Mouse (Mus musculus): ENCODE data around the gene Gm10563. TPM values are rescaled to one million over a fixed set of nuclear protein-coding genes. Genes with fewer than 3 reads are reported as not detected.

The Gm10563 gene
- polyA plus RNA-seq, 1 experiment from 2014 or later = not detected

DNA sequence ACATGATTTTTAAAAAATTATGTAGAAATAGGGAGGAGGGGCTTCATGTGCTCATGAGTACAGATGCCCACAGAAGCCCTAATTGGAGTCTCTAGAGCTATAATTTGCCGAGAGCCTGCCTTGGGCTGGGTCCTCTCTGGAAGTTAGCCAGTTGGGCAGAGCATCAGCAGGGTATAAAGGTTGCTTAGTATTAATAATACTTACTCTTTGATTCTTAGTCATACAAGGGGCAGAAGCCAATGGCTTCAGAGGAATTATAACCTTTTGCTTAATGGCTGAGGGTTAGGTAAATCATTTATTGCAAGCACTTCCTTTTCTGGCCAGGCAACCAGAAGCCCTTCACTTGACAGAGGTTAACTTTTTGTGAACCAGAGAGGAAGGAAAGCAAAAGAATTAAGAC, 1.7 kb downstream of the Gm10563 start:
- no peak for ATAC-seq
- no peak overlapping the region for H3K4me2 ChIP-seq (ENCODE audit: low read length)

GRCm38 (mm10) chr4:155635766-155636499, 9.3 kb downstream of the Gm10563 start:
- Histone ChIP-seq H3K9ac (ENCODE audit: low read length) (no peak overlapping the region), H3K27ac (ENCODE audit: low read depth, low read length) (no peak overlapping the region), H3K4me1 (ENCODE audit: control insufficient read depth, insufficient read depth, low read length) (no peaks in the 10 kb centered on the region), H3K4me2 (ENCODE audit: low read length) (no peak overlapping the region), H3K36me3 (ENCODE audit: control insufficient read depth, insufficient read depth, low read length) (peaks cover 88% of the 10 kb centered on the region), H3K27me3 (replicated peaks; ENCODE audit: control insufficient read depth, insufficient read depth, low read length) (no peaks in the 10 kb centered on the region), H3K9me3 (replicated peaks; ENCODE audit: control insufficient read depth, low read length) (no peaks in the 10 kb centered on the region), H3K4me3 (ENCODE audit: low read depth, low read length) (no peak overlapping the region)
- no peak for DNase-seq (ENCODE audit: low spot score)
- ATAC-seq = no peak

More for the DNA sequence above, 1.7 kb downstream of the Gm10563 start:
- no peak overlapping the region for H3K4me3 ChIP-seq (ENCODE audit: low read depth, low read length)
- H3K9me3 ChIP-seq (replicated peaks; ENCODE audit: control insufficient read depth, low read length) = no peaks in the 10 kb centered on the region
- DNase-seq (ENCODE audit: low spot score) = no peak
- no peak overlapping the region for H3K27ac ChIP-seq (ENCODE audit: low read depth, low read length)
- WGBS = 92% methylated on average over 1 of the region's 1 CpGs
- H3K9ac ChIP-seq (ENCODE audit: low read length) = no peak overlapping the region
- H3K27me3 ChIP-seq (replicated peaks; ENCODE audit: control insufficient read depth, insufficient read depth, low read length) = no peaks in the 10 kb centered on the region
- no peaks in the 10 kb centered on the region for H3K4me1 ChIP-seq (ENCODE audit: control insufficient read depth, insufficient read depth, low read length)
- peaks cover 86% of the 10 kb centered on the region for H3K36me3 ChIP-seq (ENCODE audit: control insufficient read depth, insufficient read depth, low read length)

GRCm38 (mm10) chr4:155630267-155630666, 14.9 kb downstream of the Gm10563 start:
- no peaks in the 10 kb centered on the region for H3K9me3 ChIP-seq (replicated peaks; ENCODE audit: control insufficient read depth, low read length)
- peaks cover 85% of the 10 kb centered on the region for H3K36me3 ChIP-seq (ENCODE audit: control insufficient read depth, insufficient read depth, low read length)
- no peaks in the 10 kb centered on the region for H3K27me3 ChIP-seq (replicated peaks; ENCODE audit: control insufficient read depth, insufficient read depth, low read length)
- 91% methylated on average over 6 of the region's 6 CpGs for WGBS
- DNase-seq (ENCODE audit: low spot score) = no peak
- no peak overlapping the region for H3K4me2 ChIP-seq (ENCODE audit: low read length)
- H3K4me1 ChIP-seq (ENCODE audit: control insufficient read depth, insufficient read depth, low read length) = peaks cover 3% of the 10 kb centered on the region; the same call in 1 of the 2 replicates
- H3K9ac ChIP-seq (ENCODE audit: low read length) = no peak overlapping the region
- ATAC-seq = no peak
- H3K27ac ChIP-seq (ENCODE audit: low read depth, low read length) = no peak overlapping the region
- H3K4me3 ChIP-seq (ENCODE audit: low read depth, low read length) = no peak overlapping the region

- Histone ChIP-seq H3K4me2 (ENCODE audit: low read length) (peak within 1 kb of the TSS; percentile 80), H3K4me1 (ENCODE audit: control insufficient read depth, insufficient read depth, low read length) (peaks cover 8% of the 10 kb centered on the region; the same call in 1 of the 2 replicates), H3K36me3 (ENCODE audit: control insufficient read depth, insufficient read depth, low read length) (peaks cover 56% of the 10 kb centered on the region), H3K27ac (ENCODE audit: low read depth, low read length) (peak within 1 kb of the TSS; percentile 81), H3K4me3 (ENCODE audit: low read depth, low read length) (peak within 1 kb of the TSS; percentile 84), H3K27me3 (replicated peaks; ENCODE audit: control insufficient read depth, insufficient read depth, low read length) (no peaks in the 10 kb centered on the region), H3K9me3 (replicated peaks; ENCODE audit: control insufficient read depth, low read length) (no peaks in the 10 kb centered on the region), H3K9ac (ENCODE audit: low read length) (peak within 1 kb of the TSS; percentile 71)
- peak; percentile 100 for ATAC-seq
- WGBS = under 1% methylated on average over 84 of the region's 84 CpGs
- peak; percentile 100 for DNase-seq (ENCODE audit: low spot score)
Observed at GRCm38 (mm10) chr4:155624338-155625291, 20.6 kb downstream of the Gm10563 start, which contains the start of gene Cdk11b. Gene Cdk11b (plus strand): TSS chr4:155624854.

GRCm38 (mm10) chr4:155618321-155618720, 26.9 kb downstream of the Gm10563 start:
- Histone ChIP-seq H3K4me1 (ENCODE audit: control insufficient read depth, insufficient read depth, low read length) (no peaks in the 10 kb centered on the region), H3K4me3 (ENCODE audit: low read depth, low read length) (no peak overlapping the region), H3K27me3 (replicated peaks; ENCODE audit: control insufficient read depth, insufficient read depth, low read length) (no peaks in the 10 kb centered on the region), H3K36me3 (ENCODE audit: control insufficient read depth, insufficient read depth, low read length) (peaks cover 82% of the 10 kb centered on the region), H3K9me3 (replicated peaks; ENCODE audit: control insufficient read depth, low read length) (no peaks in the 10 kb centered on the region), H3K9ac (ENCODE audit: low read length) (no peak overlapping the region), H3K4me2 (ENCODE audit: low read length) (no peak overlapping the region), H3K27ac (ENCODE audit: low read depth, low read length) (no peak overlapping the region)
- no peak for ATAC-seq
- no peak for DNase-seq (ENCODE audit: low spot score)
- 98% methylated on average over 5 of the region's 5 CpGs for WGBS

DNA sequence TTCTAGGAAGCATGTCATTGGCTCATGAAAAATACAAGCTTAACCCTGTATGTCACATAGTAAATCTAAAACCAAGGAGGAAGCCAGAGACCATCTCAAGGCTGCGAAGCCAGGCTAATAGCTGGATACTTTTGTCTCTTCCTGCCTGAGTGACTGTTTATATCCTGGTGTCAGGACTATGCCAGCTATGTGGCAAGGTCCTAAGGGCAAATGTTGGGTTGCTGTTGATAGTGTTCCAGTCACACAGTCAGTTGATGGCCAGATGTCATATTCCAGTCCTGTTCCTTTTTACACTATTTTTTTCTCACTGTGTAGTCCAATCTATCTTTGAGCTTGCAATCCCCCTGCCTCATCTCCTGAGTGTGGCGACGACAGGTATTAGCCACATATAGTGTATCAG, 31.9 kb downstream of the Gm10563 start:
- Histone ChIP-seq H3K27me3 (replicated peaks; ENCODE audit: control insufficient read depth, insufficient read depth, low read length) (no peaks in the 10 kb centered on the region), H3K36me3 (ENCODE audit: control insufficient read depth, insufficient read depth, low read length) (peaks cover 80% of the 10 kb centered on the region), H3K4me2 (ENCODE audit: low read length) (no peak overlapping the region), H3K27ac (ENCODE audit: low read depth, low read length) (no peak overlapping the region), H3K9ac (ENCODE audit: low read length) (no peak overlapping the region), H3K4me1 (ENCODE audit: control insufficient read depth, insufficient read depth, low read length) (no peaks in the 10 kb centered on the region), H3K9me3 (replicated peaks; ENCODE audit: control insufficient read depth, low read length) (no peaks in the 10 kb centered on the region), H3K4me3 (ENCODE audit: low read depth, low read length) (no peak overlapping the region)
- no peak for DNase-seq (ENCODE audit: low spot score)
- 95% methylated on average over 3 of the region's 3 CpGs for WGBS
- no peak for ATAC-seq

GRCm38 (mm10) chr4:155611860-155612259, 33.3 kb downstream of the Gm10563 start:
- Histone ChIP-seq H3K36me3 (ENCODE audit: control insufficient read depth, insufficient read depth, low read length) (peaks cover 66% of the 10 kb centered on the region), H3K4me3 (ENCODE audit: low read depth, low read length) (no peak overlapping the region), H3K4me1 (ENCODE audit: control insufficient read depth, insufficient read depth, low read length) (no peaks in the 10 kb centered on the region), H3K9me3 (replicated peaks; ENCODE audit: control insufficient read depth, low read length) (no peaks in the 10 kb centered on the region), H3K4me2 (ENCODE audit: low read length) (no peak overlapping the region), H3K27me3 (replicated peaks; ENCODE audit: control insufficient read depth, insufficient read depth, low read length) (no peaks in the 10 kb centered on the region), H3K27ac (ENCODE audit: low read depth, low read length) (no peak overlapping the region), H3K9ac (ENCODE audit: low read length) (no peak overlapping the region)
- ATAC-seq (no peak), DNase-seq (ENCODE audit: low spot score) (no peak)
- 93% methylated on average over 3 of the region's 3 CpGs for WGBS

DNA sequence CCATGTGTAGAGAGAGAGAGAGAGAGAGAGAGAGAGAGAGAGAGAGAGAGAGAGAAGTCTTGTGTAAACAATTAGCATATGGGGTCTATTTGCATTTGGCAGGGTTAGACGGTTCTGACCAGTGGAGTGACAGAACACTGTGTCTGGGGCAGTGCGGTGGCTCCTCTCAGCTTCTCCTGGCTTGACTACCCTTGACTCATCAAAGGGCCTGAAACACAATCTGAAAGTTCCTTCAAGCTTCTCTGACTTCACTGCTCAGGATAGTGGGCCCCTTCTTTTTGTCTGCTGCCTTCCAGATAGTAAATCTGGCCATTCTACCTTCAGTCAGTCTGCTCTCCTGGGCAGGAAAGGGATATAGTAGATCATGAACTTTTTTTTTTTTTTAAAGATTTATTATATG, 38.4 kb downstream of the Gm10563 start:
- no peak for ATAC-seq
- H3K27ac ChIP-seq (ENCODE audit: low read depth, low read length) = no peak overlapping the region
- H3K27me3 ChIP-seq (replicated peaks; ENCODE audit: control insufficient read depth, insufficient read depth, low read length) = no peaks in the 10 kb centered on the region
- H3K4me3 ChIP-seq (ENCODE audit: low read depth, low read length) = no peak overlapping the region
- H3K4me1 ChIP-seq (ENCODE audit: control insufficient read depth, insufficient read depth, low read length) = peaks cover 3% of the 10 kb centered on the region
- peaks cover 46% of the 10 kb centered on the region for H3K36me3 ChIP-seq (ENCODE audit: control insufficient read depth, insufficient read depth, low read length)
- 80% methylated on average over 2 of the region's 2 CpGs for WGBS
- H3K9ac ChIP-seq (ENCODE audit: low read length) = no peak overlapping the region
- H3K4me2 ChIP-seq (ENCODE audit: low read length) = no peak overlapping the region
- H3K9me3 ChIP-seq (replicated peaks; ENCODE audit: control insufficient read depth, low read length) = no peaks in the 10 kb centered on the region
- no peak for DNase-seq (ENCODE audit: low spot score)
